Mouse (Mus musculus) frontal cortex, adult (tissue): ENCODE data around the gene 1700102P08Rik.

Source experiments
- ATAC-seq: cut with Nextera tagmentation; 2 replicates; pipeline ENCODE4 v1.9.2; 2017; ENCODE audit warnings: mild to moderate bottlenecking, moderate library complexity, mixed read lengths; ENCODE audit not compliant: low TSS enrichment

Gene 1700102P08Rik

GRCm38 (mm10) chr9:108411381-108411942, 18.9 kb downstream of the 1700102P08Rik start:
- peak; percentile 100 for ATAC-seq

- ATAC-seq, result no peak
Observed at GRCm38 (mm10) chr9:108412221-108412620, 19.6 kb downstream of the 1700102P08Rik start.

- ATAC-seq, result no peak
Observed at GRCm38 (mm10) chr9:108428384-108428783, 35.8 kb downstream of the 1700102P08Rik start, which contains the start of gene Ccdc36. TSS of gene Ccdc36 (minus strand) at chr9:108428484.

- no peak for ATAC-seq
Observed at GRCm38 (mm10) chr9:108431431-108432067, 38.9 kb downstream of the 1700102P08Rik start.

GRCm38 (mm10) chr9:108436182-108436581, 43.6 kb downstream of the 1700102P08Rik start, which contains the start of gene BC048562:
TSS of gene BC048562 (plus strand) at chr9:108436482.
- no peak for ATAC-seq

GRCm38 (mm10) chr9:108439176-108439575, 46.6 kb downstream of the 1700102P08Rik start:
- no peak for ATAC-seq

GRCm38 (mm10) chr9:108440485-108440884, 47.9 kb downstream of the 1700102P08Rik start:
- ATAC-seq, result peak; percentile 71

- ATAC-seq, result peak; percentile 79
Observed at GRCm38 (mm10) chr9:108441236-108441919, 48.8 kb downstream of the 1700102P08Rik start.

GRCm38 (mm10) chr9:108445125-108445524, 52.5 kb downstream of the 1700102P08Rik start:
- ATAC-seq, result no peak

- 0 out of 2 replicates have a peak, but pooled peaks have one; percentile 15 for ATAC-seq
Observed at GRCm38 (mm10) chr9:108449860-108450259, 57.3 kb downstream of the 1700102P08Rik start.

GRCm38 (mm10) chr9:108450292-108451169, 57.9 kb downstream of the 1700102P08Rik start:
- ATAC-seq, result peak; percentile 48; the same call in 1 of the 2 replicates

GRCm38 (mm10) chr9:108451170-108451493, 58.5 kb downstream of the 1700102P08Rik start:
- no peak for ATAC-seq

GRCm38 (mm10) chr9:108451519-108452160, 59.0 kb downstream of the 1700102P08Rik start:
- no peak for ATAC-seq

- peak; percentile 71 for ATAC-seq
Observed at GRCm38 (mm10) chr9:108452291-108452906, 59.8 kb downstream of the 1700102P08Rik start.

GRCm38 (mm10) chr9:108452911-108453310, 60.3 kb downstream of the 1700102P08Rik start:
- ATAC-seq, result peak; percentile 18

GRCm38 (mm10) chr9:108453458-108453857, 60.9 kb downstream of the 1700102P08Rik start:
- no peak for ATAC-seq

GRCm38 (mm10) chr9:108454429-108454828, 61.8 kb downstream of the 1700102P08Rik start:
- no peak for ATAC-seq

- ATAC-seq, result no peak
Observed at GRCm38 (mm10) chr9:108455747-108456571, 63.4 kb downstream of the 1700102P08Rik start.

GRCm38 (mm10) chr9:108456953-108457352, 64.3 kb downstream of the 1700102P08Rik start:
- no peak for ATAC-seq

- no peak for ATAC-seq
Observed at GRCm38 (mm10) chr9:108459939-108460318, 67.3 kb downstream of the 1700102P08Rik start.
